Mouse (Mus musculus) right cerebral cortex, postnatal 14 days (tissue): ENCODE results near the gene Gm7257.

Experiments used
- DNase-seq: peaks from one replicate; pipeline ENCODE4 v3.0.0; 2022

The Gm7257 gene

DNA sequence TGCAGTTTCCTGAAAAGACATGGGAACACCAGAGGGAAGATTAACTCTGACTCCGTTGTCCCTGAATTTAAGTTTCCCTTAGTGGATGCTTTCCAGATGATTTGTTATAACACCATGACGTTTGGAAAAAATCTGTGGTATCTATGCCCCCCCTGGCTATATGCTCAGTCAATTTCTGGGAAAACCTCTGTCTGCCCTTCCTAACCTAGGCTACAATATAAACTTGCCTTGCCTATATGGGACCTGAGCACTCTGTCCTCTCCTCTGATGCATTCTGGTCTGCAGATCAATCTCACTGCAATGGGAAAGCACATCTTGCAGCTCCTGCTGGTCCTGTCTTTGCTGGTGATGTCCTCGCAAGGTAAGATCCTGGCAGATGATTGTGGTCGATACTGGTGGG is at the start of gene Gm7257:
Gene Gm7257 (plus strand): TSS at position 301 of the 400 bp plus-strand sequence.
- no peak for DNase-seq

DNA sequence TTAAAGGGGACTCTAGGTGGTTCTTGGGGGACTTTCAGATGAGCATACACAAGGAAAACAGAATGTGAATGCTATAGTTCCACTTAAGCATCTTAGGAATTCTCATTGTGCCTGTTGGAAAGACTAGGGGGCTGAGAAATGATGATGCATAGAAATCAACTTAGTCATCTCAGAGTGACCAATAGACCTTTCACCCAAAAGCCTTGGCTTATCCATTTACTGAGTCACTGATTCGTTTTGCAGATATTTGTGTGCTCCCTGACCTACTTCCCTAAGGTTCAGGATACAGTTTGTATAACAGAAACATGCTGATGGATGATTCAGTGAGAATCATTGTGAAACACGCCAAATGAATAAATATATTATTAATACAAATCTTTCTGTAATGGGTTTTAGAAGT is 28.7 kb upstream of the Gm7257 start:
- no peak for DNase-seq

DNA sequence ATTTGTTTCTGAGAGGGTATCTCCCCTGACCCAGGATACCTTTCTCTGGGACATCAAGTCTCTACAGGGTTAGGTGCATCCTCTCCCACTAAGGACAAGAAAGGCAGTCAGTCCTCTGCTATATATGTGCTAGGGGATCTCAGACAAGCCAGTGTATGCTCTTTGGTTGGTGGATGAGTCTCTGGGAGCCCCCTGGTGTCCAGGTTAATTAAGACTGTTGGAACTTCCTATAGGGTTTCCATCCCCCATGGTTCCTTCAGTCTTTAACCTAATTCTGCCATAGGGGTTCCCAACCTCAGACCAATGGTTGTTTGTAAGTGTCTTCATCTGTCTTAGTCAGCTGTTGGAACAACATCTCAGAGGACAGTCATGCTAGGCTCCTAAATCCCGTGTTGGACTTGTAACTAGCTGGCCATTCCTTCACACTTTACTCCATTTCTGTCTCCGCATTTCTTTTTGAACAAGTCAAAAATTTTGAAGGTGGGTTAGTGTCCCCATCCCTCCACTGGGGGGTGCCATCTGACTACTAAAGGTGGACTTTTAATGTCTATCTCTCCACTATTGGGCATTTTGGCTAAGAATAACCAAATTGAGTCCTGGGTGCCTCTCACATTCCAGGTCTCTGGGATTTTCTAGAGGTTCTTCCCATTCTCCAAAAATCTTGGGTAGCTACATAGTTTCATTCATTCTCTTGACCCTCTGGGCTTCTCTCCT is 3.5 kb downstream of the Gm7257 start:
- DNase-seq, result no peak

DNA sequence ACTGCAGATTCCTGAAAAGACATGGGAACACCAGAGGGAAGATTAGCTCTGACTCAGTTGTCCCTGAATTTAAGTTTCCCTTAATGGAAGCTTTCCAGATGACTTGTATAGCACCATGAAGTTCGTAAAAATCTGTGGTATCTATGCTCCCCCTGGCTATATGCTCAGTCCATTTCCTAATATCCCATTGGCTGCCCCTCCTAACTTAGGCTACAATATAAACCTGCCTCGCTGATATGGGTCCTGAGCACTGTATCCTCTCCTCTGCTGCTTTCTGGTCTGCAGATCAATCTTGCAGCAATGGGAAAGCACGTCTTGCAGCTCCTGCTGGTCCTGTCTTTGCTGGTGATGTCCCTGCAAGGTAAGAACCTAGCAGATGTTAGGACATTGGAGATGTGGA is 43.7 kb downstream of the Gm7257 start, which contains the start of gene Gm9513:
Gene Gm9513 (plus strand): TSS at position 301 of the 400 bp plus-strand sequence.
- DNase-seq, result no peak
